In the genomic region with DNA sequence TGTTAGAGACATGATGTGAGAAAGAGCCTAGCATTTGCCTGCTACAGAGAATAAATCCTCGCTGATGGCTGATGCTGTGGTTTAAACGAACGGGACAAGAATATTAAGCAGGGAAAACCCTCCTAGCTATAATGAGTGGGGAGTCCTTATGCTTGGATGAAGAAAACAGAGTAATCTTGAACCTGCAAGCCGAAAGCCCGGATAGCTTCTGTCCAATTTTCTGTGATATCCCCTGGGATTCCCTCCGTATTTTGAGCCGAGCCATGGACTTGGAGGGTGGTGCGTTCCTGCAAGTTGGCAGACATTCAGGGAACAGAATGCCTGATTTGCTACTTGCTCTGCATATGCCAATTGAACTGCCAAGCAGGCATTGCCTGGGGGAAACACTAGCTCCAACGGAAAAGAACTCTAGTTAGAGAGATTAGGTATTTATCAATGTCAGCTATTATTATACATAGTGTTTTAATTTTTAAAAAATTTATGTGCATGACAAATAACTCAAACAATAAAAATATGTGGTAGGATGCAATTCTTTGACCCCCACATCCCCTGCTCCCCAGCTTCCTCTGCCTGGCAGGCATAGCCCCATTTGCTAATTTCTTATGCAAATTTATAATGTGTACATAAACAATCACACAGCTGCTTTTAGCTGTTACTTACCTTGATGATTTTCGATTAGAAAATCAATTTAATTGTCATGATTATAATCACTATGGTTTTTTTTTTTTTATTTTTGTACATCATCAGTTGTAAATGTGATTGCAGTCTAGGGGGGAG, we compare ENCODE assay signal across 7 mouse cellular contexts.
DNase-seq lines count a peak whose midpoint lies in the region; ATAC-seq and TF ChIP-seq lines count a peak whose summit lies in the region.

No protein-coding gene starts in this region.

- no peaks in the 10 kb centered on the region for H3K36me3 ChIP-seq in intestine, postnatal 0 days (ENCODE audit: control insufficient read depth, insufficient read depth)

- no peaks in the 10 kb centered on the region for H3K9me3 ChIP-seq in intestine, postnatal 0 days (ENCODE audit: control insufficient read depth)

- no peak overlapping the region for H3K9ac ChIP-seq in intestine, postnatal 0 days (ENCODE audit: low read depth, low read length)

- H3K4me3 ChIP-seq in intestine, postnatal 0 days (ENCODE audit: low read depth, low read length): no peak overlapping the region

- 80% methylated on average over 10 of the region's 10 CpGs for WGBS in intestine, postnatal 0 days

- H3K4me2 ChIP-seq in intestine, postnatal 0 days (replicated peaks; ENCODE audit: low read depth): no peak overlapping the region

- H3K27ac ChIP-seq in intestine, postnatal 0 days (ENCODE audit: low read depth, low read length): no peak overlapping the region

- ATAC-seq in intestine, postnatal 0 days: no peak

- TF ChIP-seq CTCF in intestine, postnatal 0 days (IDR thresholded peaks at IDR 0.05; ENCODE audit: low read depth): no peak

- no peaks in the 10 kb centered on the region for H3K4me1 ChIP-seq in intestine, postnatal 0 days (replicated peaks; ENCODE audit: control insufficient read depth, insufficient read depth, low read length)

- no peaks in the 10 kb centered on the region for H3K27me3 ChIP-seq in intestine, postnatal 0 days (replicated peaks; ENCODE audit: control insufficient read depth, insufficient read depth, low read length)

- DNase-seq in NIH3T3 (ENCODE audit: low read depth): peak; percentile 45
- peak; percentile 93 for DNase-seq in brain, adult 2 months (ENCODE audit: low read depth, low spot score)
- peak; percentile 40 to 42 for DNase-seq in frontal cortex, postnatal 14 days (ENCODE audit: low spot score in 2 of 2)
- DNase-seq in left cerebral cortex, adult 8-10 months (ENCODE audit: low spot score in 2 of 2): peak; percentile 8 to 33
- DNase-seq in telencephalon, adult 2 months (ENCODE audit: low read depth, low spot score): peak; percentile 72
- DNase-seq in gastrocnemius, postnatal 25 days: no peak
